Mouse (Mus musculus): ENCODE data around the gene Phldb2.

DNA sequence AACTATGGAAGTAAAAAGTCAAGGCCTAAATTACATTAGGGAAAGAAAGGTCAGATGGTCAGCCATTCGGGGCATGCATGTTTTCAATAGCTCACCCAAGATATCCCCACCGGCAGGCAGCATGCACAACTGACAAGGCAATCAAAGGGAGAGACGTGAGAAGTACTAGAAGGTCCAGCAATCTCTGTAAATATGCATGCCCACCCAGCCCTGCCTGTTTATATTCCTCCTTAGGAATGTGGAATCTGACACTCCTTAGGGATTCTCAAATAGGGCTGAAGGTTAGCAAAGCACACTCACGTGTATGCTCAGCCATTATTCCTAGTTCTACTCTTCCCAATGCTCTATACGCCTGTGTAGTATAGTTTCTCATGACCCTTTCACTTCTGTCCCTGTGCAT lies 9.7 kb upstream of the Phldb2 start:
- TF ChIP-seq GATA1 (IDR thresholded peaks at IDR 0.05; ENCODE audit: borderline replicate concordance, low read length) (no peak), CTCF (IDR thresholded peaks at IDR 0.05; ENCODE audit: low read depth, low read length) (no peak), POLR2AphosphoS5 (IDR thresholded peaks at IDR 0.05; ENCODE audit: insufficient replicate concordance, low read depth, low read length) (no peak), TAL1 (conservative IDR thresholded peaks at IDR 0.05; ENCODE audit: low read depth, low read length) (no peak)
